Mouse (Mus musculus) erythroblast, embryonic 14.5 days (primary cell): ENCODE data around the gene Atpaf2.

Experiments
- GATA1 ChIP-seq: IDR thresholded peaks from 2 replicates; pipeline ENCODE4 v1.6.1; 2012; ENCODE audit warnings: low read length, inconsistent platforms, mixed read lengths
- TAL1 ChIP-seq: IDR thresholded peaks from 3 replicates; pipeline ENCODE4 v1.6.1; 2012; ENCODE audit warnings: low read length, inconsistent platforms, mixed read lengths

- no peak for TF ChIP-seq TAL1
- TF ChIP-seq GATA1, result no peak
Observed at GRCm38 (mm10) chr11:60358548-60358947, 59.7 kb downstream of the Atpaf2 start.
